Mouse (Mus musculus): ENCODE measurements around the gene Taok2. TPM values are rescaled to one million over a fixed set of nuclear protein-coding genes. Genes with fewer than 3 reads are reported as not detected.
"Not testable (repeated sequence)": the region's sequence is repeated elsewhere in the genome, so short reads cannot be mapped to it uniquely, and the experiment has no call there.

Gene Taok2
- polyA plus RNA-seq, 1 experiment, result 97.0 TPM

GRCm38 (mm10) chr7:126922624-126923060 is 38.1 kb upstream of the Taok2 start, which contains the start of gene Tmem219:
Tmem219 (minus strand) TSS chr7:126922917.
- Histone ChIP-seq H3K4me3 (ENCODE audit: extremely low read depth, insufficient read depth, insufficient read length) (no peak within 1 kb of the TSS), H3K27ac (ENCODE audit: insufficient read depth, low read length) (no peak within 1 kb of the TSS), H3K36me3 (ENCODE audit: control insufficient read depth, insufficient read depth, low read length) (no peaks in the 10 kb centered on the region), H3K27me3 (ENCODE audit: control insufficient read depth, insufficient read depth, low read length) (no peaks in the 10 kb centered on the region), H3K4me1 (ENCODE audit: control insufficient read depth, insufficient read depth, insufficient read length) (no peaks in the 10 kb centered on the region)
- TF ChIP-seq POLR2A (IDR thresholded peaks at IDR 0.05; ENCODE audit: low read depth, low read length), result no peak
- no peak for DNase-seq (ENCODE audit: low read depth in 1 of 2, low spot score in 2 of 2)
- WGBS, result 83% methylated on average over 5 of the region's 5 CpGs

DNA sequence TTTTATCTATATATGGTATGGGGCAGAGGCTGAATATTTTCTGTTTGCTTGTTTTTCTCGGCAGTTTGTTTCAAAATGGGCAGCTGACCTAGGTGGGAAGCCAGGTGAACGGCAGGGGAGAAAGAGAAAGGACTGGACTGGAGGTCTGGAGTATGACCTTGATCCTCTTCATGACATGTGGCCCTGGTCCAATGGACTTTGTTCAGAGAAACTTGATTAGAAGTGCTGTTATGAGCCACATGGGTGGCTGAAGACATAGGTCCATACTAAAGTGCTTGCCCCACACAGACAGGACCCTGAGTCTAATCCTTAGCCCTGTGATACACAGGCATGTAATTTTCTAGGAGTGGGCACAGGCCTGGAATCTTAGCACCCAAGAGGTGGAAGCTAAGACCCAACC is 37.1 kb upstream of the Taok2 start:
- Histone ChIP-seq H3K27ac (ENCODE audit: insufficient read depth, low read length) (no peak overlapping the region), H3K4me3 (ENCODE audit: extremely low read depth, insufficient read depth, insufficient read length) (no peak overlapping the region), H3K27me3 (ENCODE audit: control insufficient read depth, insufficient read depth, low read length) (no peaks in the 10 kb centered on the region), H3K4me1 (ENCODE audit: control insufficient read depth, insufficient read depth, insufficient read length) (no peaks in the 10 kb centered on the region), H3K36me3 (ENCODE audit: control insufficient read depth, insufficient read depth, low read length) (no peaks in the 10 kb centered on the region)
- DNase-seq (ENCODE audit: low read depth in 1 of 2, low spot score in 2 of 2), result no peak
- WGBS, result 83% methylated on average over 2 of the region's 2 CpGs
- TF ChIP-seq POLR2A (IDR thresholded peaks at IDR 0.05; ENCODE audit: low read depth, low read length) (no peak), CTCF (IDR thresholded peaks at IDR 0.05; ENCODE audit: extremely low read depth, insufficient read depth, insufficient read length, insufficient replicate concordance) (no peak)

DNA sequence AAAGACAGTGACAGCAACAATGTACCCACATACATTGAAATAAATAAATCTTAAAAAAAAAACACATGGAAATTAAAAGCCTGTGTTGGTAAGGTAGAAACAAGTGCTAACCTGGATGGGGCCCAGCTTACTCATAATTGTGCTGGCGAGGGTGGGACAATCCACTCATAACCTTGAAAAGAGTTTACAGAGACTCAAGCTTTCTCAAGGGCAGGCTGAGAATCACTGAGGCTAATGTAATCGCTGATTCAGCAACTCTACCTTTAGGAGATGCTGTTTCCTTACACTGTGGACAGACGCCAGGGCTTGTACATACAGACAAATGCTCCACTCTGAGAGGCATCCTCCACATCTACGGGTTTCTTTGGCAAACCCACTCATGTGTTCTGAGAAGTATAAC is 35.5 kb upstream of the Taok2 start:
- Histone ChIP-seq H3K27me3 (ENCODE audit: control insufficient read depth, insufficient read depth, low read length) (no peaks in the 10 kb centered on the region), H3K36me3 (ENCODE audit: control insufficient read depth, insufficient read depth, low read length) (no peaks in the 10 kb centered on the region), H3K27ac (ENCODE audit: insufficient read depth, low read length) (no peak overlapping the region), H3K4me3 (ENCODE audit: extremely low read depth, insufficient read depth, insufficient read length) (no peak overlapping the region), H3K4me1 (ENCODE audit: control insufficient read depth, insufficient read depth, insufficient read length) (no peaks in the 10 kb centered on the region)
- WGBS, result 85% methylated on average over 4 of the region's 4 CpGs
- DNase-seq (ENCODE audit: low read depth in 1 of 2, low spot score in 2 of 2), result no peak
- no peak for TF ChIP-seq POLR2A (IDR thresholded peaks at IDR 0.05; ENCODE audit: low read depth, low read length)
- no peak for TF ChIP-seq CTCF (IDR thresholded peaks at IDR 0.05; ENCODE audit: extremely low read depth, insufficient read depth, insufficient read length, insufficient replicate concordance)

- DNase-seq (ENCODE audit: low read depth in 1 of 2, low spot score in 2 of 2), result not testable (repeated sequence)
Measured at GRCm38 (mm10) chr7:126918356-126918755, 33.9 kb upstream of the Taok2 start.

DNA sequence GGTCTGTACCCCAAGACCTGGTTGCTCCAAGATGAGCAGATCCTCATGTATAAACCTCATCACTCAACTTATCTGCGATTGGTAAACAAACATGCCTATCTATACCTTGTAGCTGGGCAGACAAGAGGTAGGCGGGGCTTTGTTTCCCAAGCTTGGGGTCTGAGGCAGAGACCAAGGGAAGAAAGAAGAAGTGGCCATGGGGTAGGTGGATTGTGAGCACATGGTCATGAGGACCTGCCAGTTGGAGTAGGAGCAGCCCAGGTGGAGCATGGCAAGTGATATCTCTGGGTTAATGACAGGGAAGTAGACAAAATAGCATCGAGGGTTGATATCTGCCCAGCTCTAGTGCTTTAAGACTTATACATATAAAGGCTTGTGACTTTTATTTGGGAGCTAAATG is 30.3 kb upstream of the Taok2 start:
- WGBS, result 80% methylated on average over 3 of the region's 3 CpGs
- no peak overlapping the region for H3K4me3 ChIP-seq (ENCODE audit: extremely low read depth, insufficient read depth, insufficient read length)
- H3K4me1 ChIP-seq (ENCODE audit: control insufficient read depth, insufficient read depth, insufficient read length), result no peaks in the 10 kb centered on the region

More at GRCm38 (mm10) chr7:126918356-126918755, 33.9 kb upstream of the Taok2 start:
- not testable (repeated sequence) for H3K36me3 ChIP-seq (ENCODE audit: control insufficient read depth, insufficient read depth, low read length); H3K27me3 ChIP-seq (ENCODE audit: control insufficient read depth, insufficient read depth, low read length); H3K4me1 ChIP-seq (ENCODE audit: control insufficient read depth, insufficient read depth, insufficient read length); H3K4me3 ChIP-seq (ENCODE audit: extremely low read depth, insufficient read depth, insufficient read length); H3K27ac ChIP-seq (ENCODE audit: insufficient read depth, low read length)
- 62% methylated on average over 4 of the region's 4 CpGs for WGBS

DNA sequence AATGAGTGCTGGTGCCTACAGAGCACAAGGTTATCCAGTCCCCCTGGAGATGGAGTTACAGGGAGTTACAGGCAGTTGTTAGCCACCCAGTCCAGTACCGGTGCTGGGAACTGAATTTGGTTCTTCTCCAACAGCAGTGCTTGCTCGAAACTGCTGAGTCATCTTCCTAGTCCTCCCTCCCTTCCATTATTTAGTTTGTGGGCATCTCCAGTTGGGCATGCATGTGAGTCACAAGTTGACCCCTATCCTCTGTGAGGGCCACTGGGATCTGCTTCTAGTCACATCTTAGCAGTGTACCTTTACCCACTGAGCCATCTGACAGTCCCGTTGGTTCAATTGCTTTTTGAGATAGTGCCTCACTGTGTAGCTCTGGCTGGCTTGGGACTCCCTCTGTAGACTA is 21.1 kb upstream of the Taok2 start:
- Histone ChIP-seq H3K27ac (ENCODE audit: insufficient read depth, low read length) (no peak overlapping the region), H3K4me3 (ENCODE audit: extremely low read depth, insufficient read depth, insufficient read length) (no peak overlapping the region), H3K4me1 (ENCODE audit: control insufficient read depth, insufficient read depth, insufficient read length) (no peaks in the 10 kb centered on the region), H3K36me3 (ENCODE audit: control insufficient read depth, insufficient read depth, low read length) (no peaks in the 10 kb centered on the region), H3K27me3 (ENCODE audit: control insufficient read depth, insufficient read depth, low read length) (no peaks in the 10 kb centered on the region)
- no peak for TF ChIP-seq CTCF (IDR thresholded peaks at IDR 0.05; ENCODE audit: extremely low read depth, insufficient read depth, insufficient read length, insufficient replicate concordance)
- TF ChIP-seq POLR2A (IDR thresholded peaks at IDR 0.05; ENCODE audit: low read depth, low read length), result no peak
- WGBS, result 59% methylated on average over 3 of the region's 3 CpGs
- DNase-seq (ENCODE audit: low read depth in 1 of 2, low spot score in 2 of 2), result no peak

More for the DNA sequence above, 30.3 kb upstream of the Taok2 start:
- H3K27me3 ChIP-seq (ENCODE audit: control insufficient read depth, insufficient read depth, low read length), result no peaks in the 10 kb centered on the region
- TF ChIP-seq CTCF (IDR thresholded peaks at IDR 0.05; ENCODE audit: extremely low read depth, insufficient read depth, insufficient read length, insufficient replicate concordance) (no peak), POLR2A (IDR thresholded peaks at IDR 0.05; ENCODE audit: low read depth, low read length) (no peak)
- H3K27ac ChIP-seq (ENCODE audit: insufficient read depth, low read length), result no peak overlapping the region
- H3K36me3 ChIP-seq (ENCODE audit: control insufficient read depth, insufficient read depth, low read length), result no peaks in the 10 kb centered on the region
- no peak for DNase-seq (ENCODE audit: low read depth in 1 of 2, low spot score in 2 of 2)

DNA sequence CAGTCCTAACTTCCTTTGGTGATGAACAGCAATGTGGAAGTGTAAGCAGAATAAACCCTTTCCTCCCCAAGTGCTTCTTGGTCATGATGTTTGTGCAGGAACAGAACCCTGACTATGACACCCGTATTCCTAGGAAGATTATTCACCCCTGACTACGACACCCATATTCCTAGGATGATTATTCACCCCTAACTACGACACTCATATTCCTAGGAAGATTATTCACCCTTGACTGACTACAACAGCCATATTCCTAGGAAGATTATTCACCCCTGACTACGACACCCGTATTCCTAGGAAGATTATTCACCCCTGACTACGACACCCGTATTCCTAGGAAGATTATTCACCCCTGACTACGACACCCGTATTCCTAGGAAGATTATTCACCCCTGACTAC is 15.3 kb upstream of the Taok2 start:
- not testable (repeated sequence) for H3K4me3 ChIP-seq (ENCODE audit: extremely low read depth, insufficient read depth, insufficient read length); H3K4me1 ChIP-seq (ENCODE audit: control insufficient read depth, insufficient read depth, insufficient read length)
- WGBS, result 96% methylated on average over 8 of the region's 9 CpGs

More for the DNA sequence above, 15.3 kb upstream of the Taok2 start:
- H3K27me3 ChIP-seq (ENCODE audit: control insufficient read depth, insufficient read depth, low read length); DNase-seq (ENCODE audit: low read depth in 1 of 2, low spot score in 2 of 2); H3K36me3 ChIP-seq (ENCODE audit: control insufficient read depth, insufficient read depth, low read length); H3K27ac ChIP-seq (ENCODE audit: insufficient read depth, low read length): not testable (repeated sequence)
